Mouse (Mus musculus) kidney, adult 8-10 months (tissue): ENCODE results near the gene Ror2.

Experiments used
- DNase-seq, 2 experiments: peaks; one replicate each; pipeline ENCODE4 v3.0.0; 2022

The Ror2 gene

GRCm38 (mm10) chr13:53271595-53271994, 14.3 kb downstream of the Ror2 start:
- DNase-seq, result no peak

- no peak for DNase-seq
Observed at GRCm38 (mm10) chr13:53270549-53270948, 15.4 kb downstream of the Ror2 start.

GRCm38 (mm10) chr13:53268541-53268940, 17.4 kb downstream of the Ror2 start:
- no peak for DNase-seq

- DNase-seq, result no peak
Observed at GRCm38 (mm10) chr13:53267849-53268248, 18.1 kb downstream of the Ror2 start.

GRCm38 (mm10) chr13:53267155-53267554, 18.8 kb downstream of the Ror2 start:
- peak in 1 of 2 experiments; percentile 41 for DNase-seq

GRCm38 (mm10) chr13:53266543-53266951, 19.4 kb downstream of the Ror2 start:
- DNase-seq, result no peak

- DNase-seq, result no peak
Observed at GRCm38 (mm10) chr13:53264896-53265295, 21.0 kb downstream of the Ror2 start.

- no peak for DNase-seq
Observed at GRCm38 (mm10) chr13:53262509-53263250, 23.2 kb downstream of the Ror2 start.

GRCm38 (mm10) chr13:53261106-53261771, 24.7 kb downstream of the Ror2 start:
- peak; percentile 68 to 70 for DNase-seq

- no peak for DNase-seq
Observed at GRCm38 (mm10) chr13:53258943-53259342, 27.0 kb downstream of the Ror2 start.

- no peak for DNase-seq
Observed at GRCm38 (mm10) chr13:53258497-53258896, 27.4 kb downstream of the Ror2 start.

- no peak for DNase-seq
Observed at GRCm38 (mm10) chr13:53253255-53253654, 32.7 kb downstream of the Ror2 start.

GRCm38 (mm10) chr13:53248586-53249401, 37.1 kb downstream of the Ror2 start:
- no peak for DNase-seq

- DNase-seq, result peak in 1 of 2 experiments; percentile 22
Observed at GRCm38 (mm10) chr13:53248080-53248479, 37.8 kb downstream of the Ror2 start.

GRCm38 (mm10) chr13:53247175-53247574, 38.7 kb downstream of the Ror2 start:
- no peak for DNase-seq

GRCm38 (mm10) chr13:53244151-53244550, 41.8 kb downstream of the Ror2 start:
- DNase-seq, result no peak

- no peak for DNase-seq
Observed at GRCm38 (mm10) chr13:53237455-53237854, 48.5 kb downstream of the Ror2 start.

GRCm38 (mm10) chr13:53236434-53237401, 49.2 kb downstream of the Ror2 start:
- DNase-seq, result no peak

GRCm38 (mm10) chr13:53235953-53236352, 50.0 kb downstream of the Ror2 start:
- DNase-seq, result no peak

GRCm38 (mm10) chr13:53234844-53235243, 51.1 kb downstream of the Ror2 start:
- DNase-seq, result no peak

GRCm38 (mm10) chr13:53233826-53234786, 51.8 kb downstream of the Ror2 start:
- DNase-seq, result no peak
